Mouse (Mus musculus): ENCODE results near the gene Aldob.

Aldob gene

GRCm38 (mm10) chr4:49549383-49549782, at the start of gene Aldob:
Gene Aldob, minus strand, starts transcription at chr4:49549546.
- DNase-seq (ENCODE audit: low spot score) = no peak

- peak; percentile 86 for DNase-seq (ENCODE audit: low spot score)
These were observed 48.1 kb upstream of the Aldob start, which contains the start of gene Tmem246 for GRCm38 (mm10) chr4:49597183-49598100. Gene Tmem246, minus strand, starts transcription at chr4:49597876.

GRCm38 (mm10) chr4:49596846-49597182, 47.5 kb upstream of the Aldob start:
- DNase-seq (ENCODE audit: low spot score) = peak; percentile 49

- DNase-seq (ENCODE audit: low spot score) = no peak
These were observed 40.8 kb upstream of the Aldob start for GRCm38 (mm10) chr4:49590152-49590551.

- DNase-seq (ENCODE audit: low spot score) = no peak
These were observed 37.5 kb upstream of the Aldob start for GRCm38 (mm10) chr4:49586811-49587210.

GRCm38 (mm10) chr4:49585524-49586101, 36.3 kb upstream of the Aldob start:
- no peak for DNase-seq (ENCODE audit: low spot score)

- peak; percentile 12 for DNase-seq (ENCODE audit: low spot score)
These were observed 34.9 kb upstream of the Aldob start for GRCm38 (mm10) chr4:49583965-49584831.

GRCm38 (mm10) chr4:49581256-49581655, 31.9 kb upstream of the Aldob start:
- DNase-seq (ENCODE audit: low spot score) = no peak

- no peak for DNase-seq (ENCODE audit: low spot score)
These were observed 22.8 kb upstream of the Aldob start for GRCm38 (mm10) chr4:49572194-49572593.

- peak; percentile 76 for DNase-seq (ENCODE audit: low spot score)
These were observed 18.3 kb upstream of the Aldob start for GRCm38 (mm10) chr4:49567613-49568012.

GRCm38 (mm10) chr4:49559915-49560772, 10.8 kb upstream of the Aldob start:
- no peak for DNase-seq (ENCODE audit: low spot score)

GRCm38 (mm10) chr4:49558181-49558580, 8.8 kb upstream of the Aldob start:
- no peak for DNase-seq (ENCODE audit: low spot score)

GRCm38 (mm10) chr4:49557375-49557774, 8.0 kb upstream of the Aldob start:
- DNase-seq (ENCODE audit: low spot score) = no peak

- DNase-seq (ENCODE audit: low spot score) = no peak
These were observed 4.0 kb upstream of the Aldob start for GRCm38 (mm10) chr4:49553380-49553779.

GRCm38 (mm10) chr4:49547544-49548219, 1.7 kb downstream of the Aldob start:
- DNase-seq (ENCODE audit: low spot score) = no peak

GRCm38 (mm10) chr4:49546873-49547543, 2.3 kb downstream of the Aldob start:
- no peak for DNase-seq (ENCODE audit: low spot score)

- no peak for DNase-seq (ENCODE audit: low spot score)
These were observed 3.3 kb downstream of the Aldob start for GRCm38 (mm10) chr4:49546026-49546425.

GRCm38 (mm10) chr4:49540966-49541365, 8.4 kb downstream of the Aldob start:
- no peak for DNase-seq (ENCODE audit: low spot score)

GRCm38 (mm10) chr4:49539665-49540064, 9.7 kb downstream of the Aldob start:
- peak; percentile 60 for DNase-seq (ENCODE audit: low spot score)

GRCm38 (mm10) chr4:49536671-49537070, 12.7 kb downstream of the Aldob start:
- no peak for DNase-seq (ENCODE audit: low spot score)

All from MN1 (cell line).